Comparison of ENCODE assay signal across 8 mouse cellular contexts in the genomic region with DNA sequence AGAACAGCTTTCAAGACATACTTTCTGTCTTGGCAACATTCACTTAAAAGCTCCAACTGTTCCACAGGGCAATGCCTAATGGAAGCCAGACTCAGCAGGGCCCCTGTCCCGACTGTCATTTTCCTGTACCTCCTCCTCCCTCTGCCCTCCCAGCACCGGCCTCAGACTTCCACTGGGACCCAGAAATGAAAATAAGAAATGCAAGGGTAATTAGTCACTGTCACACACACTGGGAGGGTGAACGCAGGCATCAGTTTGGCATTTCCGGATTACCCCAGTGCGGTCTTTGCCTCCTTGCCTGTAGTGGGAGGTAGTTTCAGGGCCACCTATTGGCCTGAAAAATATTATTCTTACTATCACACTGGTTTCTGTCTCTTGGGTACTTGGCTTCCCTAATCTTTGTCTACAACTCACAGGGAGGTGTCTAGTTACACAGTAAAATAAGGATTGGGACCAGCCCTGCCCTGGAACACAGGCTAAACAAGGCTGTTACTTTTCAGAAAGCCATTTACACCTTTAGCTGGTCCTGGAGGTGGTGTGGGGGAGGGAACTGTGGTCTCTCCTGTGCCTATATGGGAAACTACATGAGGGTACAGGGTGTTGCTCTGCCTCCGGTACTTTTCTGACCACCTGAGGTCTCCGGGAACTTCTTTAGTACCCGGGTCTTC.
DNase-seq lines count a peak whose midpoint lies in the region; ATAC-seq and TF ChIP-seq lines count a peak whose summit lies in the region.

No protein-coding gene starts in this region.

- TF ChIP-seq POLR2A in testis, adult 2 months (IDR thresholded peaks at IDR 0.05; ENCODE audit: control insufficient read depth, low read depth, low read length) = no peak
- no peak for TF ChIP-seq POLR2A in embryonic fibroblast, embryonic 13.5 days (IDR thresholded peaks at IDR 0.05; ENCODE audit: low read depth, low read length)

- no peak for DNase-seq in testis, postnatal 14 days (ENCODE audit: low spot score)
- DNase-seq in kidney, adult 9 months = peak; percentile 49
- no peak for DNase-seq in thymus, postnatal 25 days
- DNase-seq in spleen, postnatal 10 days (ENCODE audit: low spot score in 2 of 2) = no peak
- no peak for DNase-seq in thymus, postnatal 36 days

- no peaks in the 10 kb centered on the region for H3K27me3 ChIP-seq in testis, adult 2 months (ENCODE audit: control insufficient read depth, insufficient read depth, low read length)
- no peaks in the 10 kb centered on the region for H3K27me3 ChIP-seq in neural tube, embryonic 13.5 days

- H3K4me2 ChIP-seq in neural tube, embryonic 13.5 days = no peak overlapping the region

- no peaks in the 10 kb centered on the region for H3K4me1 ChIP-seq in testis, adult 2 months (ENCODE audit: control insufficient read depth, insufficient read depth, low read length)
- peaks cover 22% of the 10 kb centered on the region for H3K4me1 ChIP-seq in embryonic fibroblast, embryonic 13.5 days (ENCODE audit: control insufficient read depth, insufficient read depth, low read length)
- H3K4me1 ChIP-seq in neural tube, embryonic 13.5 days (replicated peaks) = peaks cover 34% of the 10 kb centered on the region

- WGBS in neural tube, embryonic 13.5 days = 38% methylated on average over 8 of the region's 8 CpGs

- no peak overlapping the region for H3K9ac ChIP-seq in neural tube, embryonic 13.5 days

- peak overlapping the region; percentile 66 for H3K27ac ChIP-seq in testis, adult 2 months (ENCODE audit: control insufficient read depth, insufficient read depth, low read depth, low read length)
- H3K27ac ChIP-seq in embryonic fibroblast, embryonic 13.5 days (ENCODE audit: insufficient read depth, low read length) = peak overlapping the region; percentile 63
- H3K27ac ChIP-seq in neural tube, embryonic 13.5 days (replicated peaks) = peak overlapping the region; percentile 62

- ATAC-seq in neural tube, embryonic 13.5 days (ENCODE audit: low read depth) = peak; percentile 50; the same call in 1 of the 2 replicates

- no peak for TF ChIP-seq CTCF in testis, adult 2 months (IDR thresholded peaks at IDR 0.05; ENCODE audit: control insufficient read depth, insufficient read depth, insufficient replicate concordance, low read depth, low read length)
- TF ChIP-seq CTCF in embryonic fibroblast, embryonic 13.5 days (IDR thresholded peaks at IDR 0.05; ENCODE audit: borderline replicate concordance, insufficient read depth, low read length) = no peak

- H3K9me3 ChIP-seq in neural tube, embryonic 13.5 days = no peaks in the 10 kb centered on the region

- no peak overlapping the region for H3K4me3 ChIP-seq in testis, adult 2 months (ENCODE audit: control insufficient read depth, low read depth, low read length)
- H3K4me3 ChIP-seq in embryonic fibroblast, embryonic 13.5 days (ENCODE audit: insufficient read depth, low read length) = no peak overlapping the region
- no peak overlapping the region for H3K4me3 ChIP-seq in neural tube, embryonic 13.5 days

- H3K36me3 ChIP-seq in testis, adult 2 months (ENCODE audit: control insufficient read depth, insufficient read depth, low read length) = no peaks in the 10 kb centered on the region
- peaks cover 63% of the 10 kb centered on the region for H3K36me3 ChIP-seq in neural tube, embryonic 13.5 days
